Mouse (Mus musculus) MEL (cell line): ENCODE results near the gene Gm10322. TPM values are rescaled to one million over a fixed set of nuclear protein-coding genes. Genes with fewer than 3 reads are reported as not detected.
A peak's percentile ranks its signal among the peaks of the same experiment; 100 is the strongest.

ENCODE experiments used
- DNase-seq: peaks from one replicate; pipeline ENCODE4 v3.0.0; 2011; ENCODE audit warnings: low read depth, low spot score
- H3K27ac ChIP-seq: 2 replicates; pipeline ENCODE4 v1.5.1; 2012; ENCODE audit warnings: low read depth, mild to moderate bottlenecking, control low read depth, low read length, moderate library complexity; ENCODE audit not compliant: control insufficient read depth
- H3K27me3 ChIP-seq, 2 experiments: fragments of 150-350 bp in 1 of 2; sonication (generic) in 1 of 2; 2 replicates each; pipeline ENCODE4 v1.6.1; 2012; ENCODE audit warnings: low read length in 2 of 2, mild to moderate bottlenecking in 2 of 2, improper control_type of control experiment in 1 of 2, moderate library complexity in 1 of 2; ENCODE audit not compliant: insufficient read depth in 2 of 2, control insufficient read depth in 1 of 2
- H3K36me3 ChIP-seq, 2 experiments: 2 replicates each; pipeline ENCODE4 v1.6.1; 2012 to 2014; ENCODE audit warnings: low read length in 2 of 2, improper control_type of control experiment in 1 of 2, inconsistent platforms in 1 of 2, mild to moderate bottlenecking in 1 of 2; ENCODE audit not compliant: insufficient read depth in 2 of 2, control insufficient read depth in 1 of 2
- H3K4me1 ChIP-seq, 2 experiments: fragments of 150-350 bp in 1 of 2; sonication (generic) in 1 of 2; 2 replicates each; pipeline ENCODE4 v1.6.1; 2012; ENCODE audit warnings: low read length in 2 of 2, improper control_type of control experiment in 1 of 2, mild to moderate bottlenecking in 1 of 2; ENCODE audit not compliant: insufficient read depth in 2 of 2, control insufficient read depth in 1 of 2
- H3K4me3 ChIP-seq, 2 experiments: fragments of 150-350 bp in 1 of 2; sonication (generic) in 1 of 2; 2 replicates each; pipeline ENCODE4 v1.5.1; 2012; ENCODE audit warnings: low read depth in 2 of 2, low read length in 2 of 2, mild to moderate bottlenecking in 2 of 2, moderate library complexity in 2 of 2, control low read depth in 1 of 2, improper control_type of control experiment in 1 of 2; ENCODE audit not compliant: control insufficient read depth in 1 of 2, insufficient read depth in 1 of 2
- H3K79me2 ChIP-seq: 2 replicates; pipeline ENCODE4 v1.6.1; 2012; ENCODE audit warnings: mild to moderate bottlenecking, low read length, moderate library complexity; ENCODE audit not compliant: control insufficient read depth, poor library complexity, insufficient read depth
- H3K9ac ChIP-seq: 2 replicates; pipeline ENCODE4 v1.6.1; 2012; ENCODE audit warnings: low read depth, mild to moderate bottlenecking, control low read depth, low read length, moderate library complexity; ENCODE audit not compliant: control insufficient read depth, poor library complexity, severe bottlenecking
- H3K9me3 ChIP-seq: fragments of 150-350 bp; sonication (generic); replicated peaks from 2 replicates; pipeline ENCODE4 v1.6.1; 2012; ENCODE audit warnings: mild to moderate bottlenecking, low read length, improper control_type of control experiment, moderate library complexity; ENCODE audit not compliant: insufficient read depth
- CHD1 ChIP-seq: IDR thresholded peaks from 2 replicates; pipeline ENCODE4 v1.6.1; 2012; ENCODE audit warnings: low read depth, mild to moderate bottlenecking, inconsistent platforms, low read length, improper control_type of control experiment
- EP300 ChIP-seq, 2 experiments: IDR thresholded peaks; 2 replicates each; pipeline ENCODE4 v1.6.1; 2011; ENCODE audit warnings: improper control_type of control experiment in 2 of 2, low read length in 2 of 2, low read depth in 1 of 2, mild to moderate bottlenecking in 1 of 2
- GABPA ChIP-seq: IDR thresholded peaks from 2 replicates; pipeline ENCODE4 v1.6.1; 2012; ENCODE audit warnings: low read depth, mild to moderate bottlenecking, inconsistent platforms, low read length, improper control_type of control experiment, moderate library complexity
- GATA1 ChIP-seq: IDR thresholded peaks from 2 replicates; pipeline ENCODE4 v1.6.1; 2011; ENCODE audit warnings: low read depth, low read length, improper control_type of control experiment
- HCFC1 ChIP-seq: IDR thresholded peaks from 2 replicates; pipeline ENCODE4 v1.6.1; 2012; ENCODE audit warnings: low read depth, mild to moderate bottlenecking, inconsistent platforms, low read length, improper control_type of control experiment, moderate library complexity
- KAT2A ChIP-seq: conservative IDR thresholded peaks from 2 replicates; pipeline ENCODE4 v1.6.1; 2012; ENCODE audit warnings: low read depth, low read length, improper control_type of control experiment, inconsistent platforms
- MAX ChIP-seq: IDR thresholded peaks from 2 replicates; pipeline ENCODE4 v1.6.1; 2011; ENCODE audit warnings: low read length, improper control_type of control experiment
- MEF2A ChIP-seq: IDR thresholded peaks from 2 replicates; pipeline ENCODE4 v1.6.1; 2014; ENCODE audit warnings: low read depth, mild to moderate bottlenecking, inconsistent platforms, low read length, improper control_type of control experiment; ENCODE audit not compliant: poor library complexity, insufficient replicate concordance, severe bottlenecking; ENCODE audit errors: extremely low read depth
- MYC ChIP-seq: IDR thresholded peaks from 2 replicates; pipeline ENCODE4 v1.6.1; 2011; ENCODE audit warnings: low read depth, mild to moderate bottlenecking, low read length, improper control_type of control experiment, moderate library complexity
- POLR2AphosphoS5 ChIP-seq: IDR thresholded peaks from 2 replicates; pipeline ENCODE4 v1.6.1; 2012; ENCODE audit warnings: low read depth, borderline replicate concordance, mild to moderate bottlenecking, inconsistent platforms, low read length, moderate library complexity, mixed read lengths
- RAD21 ChIP-seq: IDR thresholded peaks from 2 replicates; pipeline ENCODE4 v1.6.1; 2011; ENCODE audit warnings: mild to moderate bottlenecking, low read depth, low read length, improper control_type of control experiment
- SIN3A ChIP-seq: IDR thresholded peaks from 2 replicates; pipeline ENCODE4 v1.6.1; 2012; ENCODE audit warnings: low read length, improper control_type of control experiment, inconsistent platforms
- TAL1 ChIP-seq: IDR thresholded peaks from 2 replicates; pipeline ENCODE4 v1.6.1; 2012; ENCODE audit warnings: mild to moderate bottlenecking, inconsistent platforms, low read length, moderate library complexity, mixed read lengths
- TBP ChIP-seq: IDR thresholded peaks from 2 replicates; pipeline ENCODE4 v1.8.0; 2011; ENCODE audit warnings: low read depth, low read length, improper control_type of control experiment
- USF2 ChIP-seq, 2 experiments: IDR thresholded peaks; 2 replicates each; pipeline ENCODE4 v1.6.1; 2011 to 2012; ENCODE audit warnings: improper control_type of control experiment in 2 of 2, low read length in 2 of 2, borderline replicate concordance in 1 of 2, inconsistent platforms in 1 of 2, low read depth in 1 of 2, mild to moderate bottlenecking in 1 of 2; ENCODE audit not compliant: insufficient read depth in 1 of 2
- ZNF384 ChIP-seq: IDR thresholded peaks from 2 replicates; pipeline ENCODE4 v1.6.1; 2012; ENCODE audit warnings: low read depth, mild to moderate bottlenecking, inconsistent platforms, low read length, improper control_type of control experiment
- polyA plus RNA-seq, 2 experiments: library from polyadenylated mRNA; stranded (reverse) in 1 of 2; unstranded in 1 of 2; fragments of >175 nt in 1 of 2; fragments of >200 nt in 1 of 2; gene quantifications; 2 replicates each; pipeline versions ENCODE4 v1.2.1 to v1.2.4; 2012; ENCODE audit warnings: low replicate concordance in 2 of 2, low read depth in 1 of 2; ENCODE audit not compliant: insufficient read length in 2 of 2, insufficient read depth in 1 of 2, missing spikeins in 1 of 2
- total RNA-seq: library from RNA; depleted of rRNA; stranded (reverse); fragments of 300-350 nt; gene quantifications from 2 replicates; pipeline ENCODE4 v1.2.3, GENCODE M21; 2012

Gm10322 gene
- total and polyA plus RNA-seq, 3 experiments = 0.58 TPM; not detected in 2

- Histone ChIP-seq H3K9me3 (peaks cover 3% of the 10 kb centered on the region; the same call in 1 of the 2 replicates), H3K4me3 (no peak overlapping the region), H3K9ac (no peak overlapping the region), H3K4me1 (peaks cover 4 to 28% of the 10 kb centered on the region in 2 experiments), H3K79me2 (no peaks in the 10 kb centered on the region), H3K27ac (no peak overlapping the region), H3K27me3 (no peaks in the 10 kb centered on the region), H3K36me3 (peaks cover 0 to 20% of the 10 kb centered on the region in 2 experiments; a peak in 2 of 4 replicates)
- TF ChIP-seq KAT2A = no peak
- no peak for TF ChIP-seq USF2 (IDR thresholded peaks at IDR 0.05; ENCODE audit: borderline replicate concordance in 1 of 2, insufficient read depth in 1 of 2, low read depth in 1 of 2, low read length in 2 of 2)
- no peak for TF ChIP-seq GABPA
- TF ChIP-seq HCFC1 = no peak
- TF ChIP-seq CHD1 = no peak
- no peak for TF ChIP-seq MYC
- TF ChIP-seq RAD21 = no peak
- DNase-seq = no peak
These were observed 39.6 kb upstream of the Gm10322 start for GRCm38 (mm10) chr10:59576305-59576704.

GRCm38 (mm10) chr10:59577871-59578801 is 37.7 kb upstream of the Gm10322 start:
- Histone ChIP-seq H3K36me3 (peaks cover 0 to 18% of the 10 kb centered on the region in 2 experiments; a peak in 2 of 4 replicates), H3K9ac (peak overlapping the region; percentile 30; the same call in 1 of the 2 replicates), H3K27me3 (no peaks in the 10 kb centered on the region), H3K27ac (peak overlapping the region; percentile 64), H3K9me3 (peaks cover 2% of the 10 kb centered on the region; the same call in 1 of the 2 replicates), H3K4me3 (no peak overlapping the region; a peak in 1 of 4 replicates), H3K79me2 (no peaks in the 10 kb centered on the region), H3K4me1 (peaks cover 0 to 23% of the 10 kb centered on the region in 2 experiments; a peak in 3 of 4 replicates)
- TF ChIP-seq TBP (no peak), EP300 (IDR thresholded peaks at IDR 0.05; ENCODE audit: low read depth in 1 of 2, low read length in 2 of 2) (peak in 1 of 2 experiments; percentile 37; a peak in 1 of 4 replicates), TAL1 (peak; percentile 46), MAX (peak; percentile 60; the same call in 1 of the 2 replicates), SIN3A (no peak), GATA1 (peak; percentile 43; the same call in 1 of the 2 replicates), MYC (peak; percentile 57; the same call in 1 of the 2 replicates), ZNF384 (0 out of 2 replicates have a peak, but pooled peaks have one; percentile 12), POLR2AphosphoS5 (no peak), MEF2A (no peak)
- DNase-seq = peak; percentile 61
